In the genomic region with DNA sequence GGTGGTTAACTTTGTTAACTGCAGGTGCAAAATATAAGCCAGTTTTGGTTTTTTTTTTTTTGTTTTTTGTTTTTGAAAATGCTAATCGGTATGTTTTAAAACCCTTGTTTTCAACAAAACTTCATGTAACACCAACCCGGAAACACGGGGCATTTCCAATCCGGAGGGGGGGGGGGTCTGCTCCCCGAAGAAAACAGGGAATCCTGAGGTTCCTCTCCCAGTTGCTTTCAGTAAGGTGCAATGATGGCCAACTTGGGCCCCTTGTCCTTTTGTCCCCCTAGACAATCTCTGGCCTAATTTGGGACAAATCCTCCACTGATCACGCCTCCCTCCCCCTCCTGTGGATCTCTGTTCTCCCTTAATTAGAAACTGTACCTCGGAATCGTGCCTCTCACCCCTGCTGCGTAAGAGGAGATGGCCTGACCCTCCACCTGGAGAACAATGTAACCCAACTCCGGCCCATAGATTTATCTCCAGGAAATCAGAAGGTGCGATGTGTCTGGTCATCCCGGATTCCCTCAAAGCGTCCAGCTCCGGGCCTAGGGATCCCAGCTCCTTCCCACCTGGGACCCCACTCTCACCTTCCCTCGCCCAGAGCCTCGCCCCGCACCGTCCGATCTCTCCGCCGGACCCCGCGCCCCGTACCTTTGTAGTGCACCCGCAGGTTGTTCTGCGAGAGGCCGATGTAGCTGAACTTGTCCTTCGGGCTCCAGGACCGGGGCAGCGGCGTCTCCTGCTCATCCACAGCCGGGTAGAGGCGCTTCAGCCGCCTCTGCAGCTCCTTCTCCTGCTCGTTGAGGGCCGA, we compare ENCODE assay signal across 8 mouse cellular contexts. TPM values are rescaled to one million over a fixed set of nuclear protein-coding genes. Genes with fewer than 3 reads are reported as not detected.
A peak's percentile ranks its signal among the peaks of the same experiment; 100 is the strongest.
DNase-seq lines count a peak whose midpoint lies in the region; ATAC-seq and TF ChIP-seq lines count a peak whose summit lies in the region.

No protein-coding gene starts in this region.

- TF ChIP-seq CTCF in gastrocnemius, adult 2 months (IDR thresholded peaks at IDR 0.05), result no peak

- H3K27ac ChIP-seq in gastrocnemius, adult 2 months, result peak overlapping the region; percentile 94
- H3K27ac ChIP-seq in intestine, embryonic 14.5 days (ENCODE audit: low read depth), result peak overlapping the region; percentile 99
- peak overlapping the region; percentile 97 for H3K27ac ChIP-seq in liver, embryonic 16.5 days (ENCODE audit: low read length)
- peak overlapping the region; percentile 99 for H3K27ac ChIP-seq in neural tube, embryonic 14.5 days (ENCODE audit: low read depth, low read length)

- ATAC-seq in intestine, embryonic 14.5 days (replicated peaks; ENCODE audit: low FRiP score, low TSS enrichment, low read depth), result 0 out of 2 replicates have a peak, but pooled peaks have one; percentile 18
- ATAC-seq in liver, embryonic 16.5 days (ENCODE audit: low read depth), result no peak
- ATAC-seq in neural tube, embryonic 14.5 days (ENCODE audit: low read depth), result no peak

- H3K4me3 ChIP-seq in gastrocnemius, adult 2 months, result peak overlapping the region; percentile 97
- peak overlapping the region; percentile 98 for H3K4me3 ChIP-seq in intestine, embryonic 14.5 days (ENCODE audit: low read depth, low read length)
- H3K4me3 ChIP-seq in liver, embryonic 16.5 days (ENCODE audit: low read depth, low read length), result peak overlapping the region; percentile 93
- H3K4me3 ChIP-seq in neural tube, embryonic 14.5 days (ENCODE audit: low read depth, low read length), result peak overlapping the region; percentile 96

- peaks cover 24% of the 10 kb centered on the region for H3K4me1 ChIP-seq in intestine, embryonic 14.5 days (replicated peaks; ENCODE audit: control insufficient read depth, insufficient read depth, low read length)
- peaks cover 17% of the 10 kb centered on the region for H3K4me1 ChIP-seq in liver, embryonic 16.5 days (ENCODE audit: control insufficient read depth, low read depth, low read length)
- H3K4me1 ChIP-seq in neural tube, embryonic 14.5 days (ENCODE audit: control insufficient read depth, insufficient read depth, low read length), result peaks cover 23% of the 10 kb centered on the region

- H3K27me3 ChIP-seq in intestine, embryonic 14.5 days (replicated peaks; ENCODE audit: control insufficient read depth, insufficient read depth, low read length), result no peaks in the 10 kb centered on the region
- no peaks in the 10 kb centered on the region for H3K27me3 ChIP-seq in liver, embryonic 16.5 days (ENCODE audit: control insufficient read depth, insufficient read depth, low read depth, low read length)
- H3K27me3 ChIP-seq in neural tube, embryonic 14.5 days (ENCODE audit: control insufficient read depth, insufficient read depth, low read length), result no peaks in the 10 kb centered on the region

- peak; percentile 20 to 27 for DNase-seq in left cerebral cortex, postnatal 36 days (ENCODE audit: low spot score in 2 of 2)
- DNase-seq in left cerebral cortex, adult 11 months (ENCODE audit: low spot score), result no peak
- DNase-seq in cerebellum, adult 9-10 months, result peak; percentile 66
- DNase-seq in gastrocnemius, adult 2 months, result peak; percentile 57
- DNase-seq in intestine, embryonic 14.5 days (ENCODE audit: low spot score), result peak; percentile 77
- DNase-seq in thymus, postnatal 10 days (ENCODE audit: low spot score in 2 of 2), result peak; percentile 25 to 29

- WGBS in intestine, embryonic 14.5 days, result under 1% methylated on average over 36 of the region's 36 CpGs
- WGBS in liver, embryonic 16.5 days (ENCODE audit: insufficient replicate concordance), result under 1% methylated on average over 36 of the region's 36 CpGs
- WGBS in neural tube, embryonic 14.5 days, result under 1% methylated on average over 36 of the region's 36 CpGs

- peak overlapping the region; percentile 64 for H3K4me2 ChIP-seq in intestine, embryonic 14.5 days (ENCODE audit: low read length)
- H3K4me2 ChIP-seq in liver, embryonic 16.5 days (ENCODE audit: low read depth, low read length), result peak overlapping the region; percentile 68
- peak overlapping the region; percentile 85 for H3K4me2 ChIP-seq in neural tube, embryonic 14.5 days (ENCODE audit: low read depth, low read length)

- no peaks in the 10 kb centered on the region for H3K9me3 ChIP-seq in intestine, embryonic 14.5 days (ENCODE audit: control insufficient read depth, low read length)
- H3K9me3 ChIP-seq in liver, embryonic 16.5 days (replicated peaks; ENCODE audit: control insufficient read depth, low read length), result no peaks in the 10 kb centered on the region
- H3K9me3 ChIP-seq in neural tube, embryonic 14.5 days (ENCODE audit: control insufficient read depth, low read length), result no peaks in the 10 kb centered on the region

- H3K9ac ChIP-seq in intestine, embryonic 14.5 days (ENCODE audit: low read length), result peak overlapping the region; percentile 97
- H3K9ac ChIP-seq in liver, embryonic 16.5 days (ENCODE audit: low read depth, low read length), result peak overlapping the region; percentile 97
- peak overlapping the region; percentile 98 for H3K9ac ChIP-seq in neural tube, embryonic 14.5 days (replicated peaks; ENCODE audit: low read depth, low read length)

- no peaks in the 10 kb centered on the region for H3K36me3 ChIP-seq in intestine, embryonic 14.5 days (ENCODE audit: control insufficient read depth, insufficient read depth, low read length)
- H3K36me3 ChIP-seq in liver, embryonic 16.5 days (ENCODE audit: control insufficient read depth, insufficient read depth), result no peaks in the 10 kb centered on the region
- no peaks in the 10 kb centered on the region for H3K36me3 ChIP-seq in neural tube, embryonic 14.5 days (ENCODE audit: control insufficient read depth, insufficient read depth, low read length)

- intact Hi-C loops in left cerebral cortex, postnatal 36 days (cut with DNase I), result loop anchor here (5.0 kb wide), 3 partner anchors 52 to 83 kb away; a partner anchor contains a TSS
- intact Hi-C loops in gastrocnemius, adult 2 months (cut with DNase I), result loop anchor here (5.0 to 10.0 kb wide), 5 partner anchors 42 to 305 kb away; a partner anchor contains a TSS

RNA-seq across cellular contexts. Expression of a gene that starts 1.1 kb away (rescaled TPM):
- total RNA-seq in left cerebral cortex, postnatal 36 days (2021), result 10 to 100 TPM; 95.4 to 99.3 TPM
- total RNA-seq in gastrocnemius, adult 2 months (2021), result 10 to 100 TPM; 48.6 to 51.2 TPM
- 11.0 and 11.1 TPM in 2 replicates for polyA plus RNA-seq in intestine, embryonic 14.5 days (2014; fragmentation: Nextera tagmentation; extraction: Ambion mirVana)
- polyA plus RNA-seq in liver, embryonic 16.5 days (2015; fragmentation: Nextera tagmentation; extraction: Ambion mirVana), result 2.2 and 2.3 TPM in 2 replicates
- 18.1 and 19.2 TPM in 2 replicates for polyA plus RNA-seq in neural tube, embryonic 14.5 days (2014; fragmentation: Nextera tagmentation; extraction: Ambion mirVana)
